Mouse (Mus musculus) embryonic facial prominence, embryonic 13.5 days (tissue): ENCODE data around the gene Noc2l. TPM values are rescaled to one million over a fixed set of nuclear protein-coding genes. Genes with fewer than 3 reads are reported as not detected.

Experiments
- ATAC-seq: fragments of 200-750 bp; cut with Nextera tagmentation; 2 replicates; pipeline ENCODE4 v1.8.0; 2017; ENCODE audit warnings: low read depth; ENCODE audit not compliant: insufficient number of reproducible peaks, insufficient read depth, low FRiP score, low TSS enrichment
- H3K27ac ChIP-seq: fragments of 300-500 bp; sonication (generic); 2 replicates; pipeline ENCODE4 v1.5.1; 2015; ENCODE audit warnings: moderate library complexity, mild to moderate bottlenecking, inconsistent platforms
- H3K27me3 ChIP-seq: fragments of 300-500 bp; sonication (generic); 2 replicates; pipeline ENCODE4 v1.6.1; 2015; ENCODE audit warnings: mild to moderate bottlenecking, inconsistent platforms
- H3K36me3 ChIP-seq: fragments of 300-500 bp; sonication (generic); 2 replicates; pipeline ENCODE4 v1.6.1; 2015; ENCODE audit warnings: mild to moderate bottlenecking, inconsistent platforms
- H3K4me1 ChIP-seq: fragments of 300-500 bp; sonication (generic); 2 replicates; pipeline ENCODE4 v1.6.1; 2015; ENCODE audit warnings: inconsistent platforms
- H3K4me2 ChIP-seq: fragments of 300-500 bp; sonication (generic); 2 replicates; pipeline ENCODE4 v1.6.1; 2015; ENCODE audit warnings: moderate library complexity, mild to moderate bottlenecking, inconsistent platforms
- H3K4me3 ChIP-seq: fragments of 300-500 bp; sonication (generic); 2 replicates; pipeline ENCODE4 v1.5.1; 2015; ENCODE audit warnings: mild to moderate bottlenecking, inconsistent platforms
- H3K9ac ChIP-seq: fragments of 300-500 bp; sonication (generic); 2 replicates; pipeline ENCODE4 v1.6.1; 2015; ENCODE audit warnings: mild to moderate bottlenecking, inconsistent platforms
- H3K9me3 ChIP-seq: fragments of 300-500 bp; sonication (generic); 2 replicates; pipeline ENCODE4 v1.6.1; 2016; ENCODE audit warnings: inconsistent platforms
- WGBS: fragments of 180-500 bp; shearing (Covaris S2); methylation state at CpG from one replicate; pipeline ENCODE4 v1.1.7; 2015; ENCODE audit warnings: mixed read lengths; 5-methylcytosine and 5-hydroxymethylcytosine counted together
- polyA plus RNA-seq: library from polyadenylated mRNA; unstranded; fragments of >200 nt; fragmentation: Nextera tagmentation; extraction: Ambion mirVana; gene quantifications from 2 replicates; pipeline ENCODE4 v1.2.1, GENCODE M21; 2015

The Noc2l gene
- polyA plus RNA-seq, result 77.8 and 86.3 TPM in 2 replicates

GRCm38 (mm10) chr4:156235808-156236533 lies at the start of gene Noc2l:
Gene Noc2l (plus strand): TSS chr4:156236010.
- no peaks in the 10 kb centered on the region for H3K9me3 ChIP-seq
- H3K4me3 ChIP-seq, result peak within 1 kb of the TSS; percentile 88
- ATAC-seq, result peak; percentile 77
- H3K9ac ChIP-seq, result peak within 1 kb of the TSS; percentile 88
- WGBS, result under 1% methylated on average over 90 of the region's 90 CpGs
- H3K27me3 ChIP-seq, result no peaks in the 10 kb centered on the region
- peaks cover 18% of the 10 kb centered on the region for H3K4me1 ChIP-seq
- H3K27ac ChIP-seq, result peak within 1 kb of the TSS; percentile 91
- peaks cover 58% of the 10 kb centered on the region for H3K36me3 ChIP-seq
- H3K4me2 ChIP-seq, result peak within 1 kb of the TSS; percentile 95

- H3K4me2 ChIP-seq, result peak overlapping the region; percentile 31; the same call in 1 of the 2 replicates
- peaks cover 87% of the 10 kb centered on the region for H3K4me1 ChIP-seq
- 36% methylated on average over 5 of the region's 5 CpGs for WGBS
- H3K27ac ChIP-seq, result peak overlapping the region; percentile 75
- H3K9ac ChIP-seq, result peak overlapping the region; percentile 41; the same call in 1 of the 2 replicates
- H3K27me3 ChIP-seq, result no peaks in the 10 kb centered on the region
- no peak for ATAC-seq
- H3K4me3 ChIP-seq, result no peak overlapping the region
- peaks cover 64% of the 10 kb centered on the region for H3K36me3 ChIP-seq
- H3K9me3 ChIP-seq, result no peaks in the 10 kb centered on the region
Measured at GRCm38 (mm10) chr4:156188162-156188810, 47.5 kb upstream of the Noc2l start.

GRCm38 (mm10) chr4:156188811-156189323 lies 46.9 kb upstream of the Noc2l start:
- H3K27me3 ChIP-seq, result no peaks in the 10 kb centered on the region
- no peaks in the 10 kb centered on the region for H3K9me3 ChIP-seq
- H3K4me3 ChIP-seq, result no peak overlapping the region
- ATAC-seq, result 0 out of 2 replicates have a peak, but pooled peaks have one; percentile 27
- H3K9ac ChIP-seq, result peak overlapping the region; percentile 41; the same call in 1 of the 2 replicates
- peaks cover 92% of the 10 kb centered on the region for H3K4me1 ChIP-seq
- peak overlapping the region; percentile 31 for H3K4me2 ChIP-seq
- H3K27ac ChIP-seq, result peak overlapping the region; percentile 75
- 13% methylated on average over 6 of the region's 6 CpGs for WGBS
- H3K36me3 ChIP-seq, result peaks cover 63% of the 10 kb centered on the region

- 42% methylated on average over 8 of the region's 8 CpGs for WGBS
- H3K9ac ChIP-seq, result 0 out of 2 replicates have a peak overlapping the region, but pooled peaks have one; percentile 36
Measured at GRCm38 (mm10) chr4:156192421-156193199, 43.2 kb upstream of the Noc2l start.

DNA sequence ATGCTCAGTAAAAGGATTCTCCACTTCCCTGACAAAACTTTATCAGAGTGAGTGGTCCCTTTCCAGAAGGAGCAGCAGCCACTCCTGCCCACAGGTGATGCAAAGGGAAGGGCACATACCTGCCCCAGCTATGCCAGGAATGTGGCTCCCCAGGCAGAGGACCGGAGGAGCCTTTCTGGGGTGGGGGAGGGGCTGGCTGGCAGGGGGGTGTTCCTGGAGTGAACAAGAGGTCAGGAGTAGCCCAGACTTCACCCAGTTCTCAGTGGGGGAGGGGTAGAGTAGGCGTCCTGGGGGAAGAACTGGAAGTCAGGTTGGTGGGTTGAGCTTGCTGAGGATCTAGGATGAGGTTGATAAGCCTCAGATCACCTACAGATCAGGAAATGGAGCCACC lies 42.6 kb upstream of the Noc2l start:
- 17% methylated on average over 2 of the region's 2 CpGs for WGBS
- peak overlapping the region; percentile 75 for H3K27ac ChIP-seq

More at GRCm38 (mm10) chr4:156192421-156193199, 43.2 kb upstream of the Noc2l start:
- no peaks in the 10 kb centered on the region for H3K27me3 ChIP-seq
- H3K4me3 ChIP-seq, result no peak overlapping the region
- peaks cover 86% of the 10 kb centered on the region for H3K4me1 ChIP-seq
- no peak for ATAC-seq
- no peaks in the 10 kb centered on the region for H3K9me3 ChIP-seq
- H3K4me2 ChIP-seq, result peak overlapping the region; percentile 96
- peaks cover 53% of the 10 kb centered on the region for H3K36me3 ChIP-seq
- H3K27ac ChIP-seq, result peak overlapping the region; percentile 75

DNA sequence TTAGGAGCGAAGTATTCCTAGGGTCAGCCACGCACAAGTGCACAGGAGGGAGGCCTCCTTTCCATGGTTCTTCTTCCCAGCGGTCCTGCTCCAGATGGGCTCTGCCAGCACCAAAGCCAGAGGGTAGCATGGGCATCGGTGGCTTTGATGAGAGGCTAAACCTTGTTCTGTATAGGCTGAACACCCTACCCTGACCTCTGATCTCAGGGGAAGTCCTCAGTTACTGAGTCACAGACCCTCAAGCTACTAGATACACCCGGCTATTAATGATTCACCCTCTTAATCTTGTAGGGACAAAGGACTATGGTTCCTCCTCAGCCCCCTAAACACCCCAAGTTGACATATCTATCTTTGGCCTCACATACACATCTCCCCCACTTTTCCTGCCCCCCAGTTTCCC lies 41.9 kb upstream of the Noc2l start:
- Histone ChIP-seq H3K4me1 (peaks cover 76% of the 10 kb centered on the region), H3K36me3 (peaks cover 51% of the 10 kb centered on the region), H3K4me2 (peak overlapping the region; percentile 96), H3K9ac (no peak overlapping the region), H3K9me3 (no peaks in the 10 kb centered on the region), H3K27me3 (no peaks in the 10 kb centered on the region), H3K27ac (peak overlapping the region; percentile 75; the same call in 1 of the 2 replicates), H3K4me3 (no peak overlapping the region)
- WGBS, result 58% methylated on average over 5 of the region's 5 CpGs
- no peak for ATAC-seq

More for the DNA sequence above, 42.6 kb upstream of the Noc2l start:
- Histone ChIP-seq H3K36me3 (peaks cover 53% of the 10 kb centered on the region), H3K27me3 (no peaks in the 10 kb centered on the region), H3K4me3 (no peak overlapping the region), H3K9me3 (no peaks in the 10 kb centered on the region), H3K4me1 (peaks cover 83% of the 10 kb centered on the region), H3K9ac (peak overlapping the region; percentile 36; the same call in 1 of the 2 replicates), H3K4me2 (peak overlapping the region; percentile 96)
- ATAC-seq, result no peak

- no peaks in the 10 kb centered on the region for H3K9me3 ChIP-seq
- H3K9ac ChIP-seq, result no peak overlapping the region
- peaks cover 50% of the 10 kb centered on the region for H3K36me3 ChIP-seq
- ATAC-seq, result no peak
- peak overlapping the region; percentile 96 for H3K4me2 ChIP-seq
- H3K27me3 ChIP-seq, result no peaks in the 10 kb centered on the region
- 35% methylated on average over 6 of the region's 6 CpGs for WGBS
- no peak overlapping the region for H3K27ac ChIP-seq
- H3K4me3 ChIP-seq, result no peak overlapping the region
- peaks cover 71% of the 10 kb centered on the region for H3K4me1 ChIP-seq
Measured at GRCm38 (mm10) chr4:156194346-156194745, 41.5 kb upstream of the Noc2l start.

DNA sequence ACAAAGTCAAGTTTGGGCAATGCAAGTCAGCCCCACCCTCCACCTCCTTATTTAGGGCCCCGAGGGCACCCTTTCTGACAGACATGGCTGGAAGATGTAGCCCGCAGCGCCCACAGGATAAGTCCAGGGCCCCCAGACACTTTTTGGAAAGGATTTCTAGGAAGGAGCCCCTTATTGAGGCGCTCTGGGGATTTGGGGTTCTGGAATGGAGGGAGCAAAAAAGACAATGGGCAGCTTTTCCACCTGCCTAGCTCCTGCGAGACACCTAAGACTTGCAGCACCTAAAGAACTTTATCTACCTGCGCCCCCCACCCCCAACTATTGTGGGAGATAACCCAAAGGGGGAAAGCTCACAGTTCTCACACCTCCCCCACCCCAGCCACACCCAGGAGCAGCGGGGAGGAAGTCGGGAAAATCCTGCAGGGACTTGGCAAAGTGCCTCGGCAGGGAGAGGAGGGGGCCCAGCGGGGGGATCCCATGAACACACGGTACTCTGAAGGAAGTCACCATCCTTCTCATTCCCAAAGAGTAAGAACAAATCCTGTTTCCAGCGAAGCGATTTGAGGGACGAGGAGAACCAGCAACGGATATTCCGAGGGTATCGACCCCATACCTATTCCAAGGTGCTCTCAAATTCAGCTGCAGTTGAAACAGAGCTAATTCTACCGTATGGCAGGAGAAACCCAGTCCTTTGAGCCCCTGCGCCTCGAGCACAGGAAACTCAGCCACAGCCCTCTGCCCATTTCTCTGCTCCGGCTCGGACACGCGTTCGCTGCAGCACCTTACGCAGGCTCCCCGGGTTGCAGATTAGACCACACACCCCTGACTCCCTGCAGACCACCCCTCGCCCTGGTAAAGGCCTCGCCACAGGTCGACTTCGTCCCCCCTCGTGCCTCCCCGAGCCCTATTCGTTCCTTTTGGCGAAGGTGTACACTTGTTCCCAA lies 39.6 kb upstream of the Noc2l start:
- Histone ChIP-seq H3K27me3 (no peaks in the 10 kb centered on the region), H3K4me1 (peaks cover 57% of the 10 kb centered on the region), H3K9ac (peak overlapping the region; percentile 90), H3K4me2 (peak overlapping the region; percentile 96), H3K4me3 (peak overlapping the region; percentile 92), H3K36me3 (peaks cover 35% of the 10 kb centered on the region), H3K9me3 (no peaks in the 10 kb centered on the region), H3K27ac (peak overlapping the region; percentile 80)
- no peak for ATAC-seq
- WGBS, result 4% methylated on average over 35 of the region's 35 CpGs

DNA sequence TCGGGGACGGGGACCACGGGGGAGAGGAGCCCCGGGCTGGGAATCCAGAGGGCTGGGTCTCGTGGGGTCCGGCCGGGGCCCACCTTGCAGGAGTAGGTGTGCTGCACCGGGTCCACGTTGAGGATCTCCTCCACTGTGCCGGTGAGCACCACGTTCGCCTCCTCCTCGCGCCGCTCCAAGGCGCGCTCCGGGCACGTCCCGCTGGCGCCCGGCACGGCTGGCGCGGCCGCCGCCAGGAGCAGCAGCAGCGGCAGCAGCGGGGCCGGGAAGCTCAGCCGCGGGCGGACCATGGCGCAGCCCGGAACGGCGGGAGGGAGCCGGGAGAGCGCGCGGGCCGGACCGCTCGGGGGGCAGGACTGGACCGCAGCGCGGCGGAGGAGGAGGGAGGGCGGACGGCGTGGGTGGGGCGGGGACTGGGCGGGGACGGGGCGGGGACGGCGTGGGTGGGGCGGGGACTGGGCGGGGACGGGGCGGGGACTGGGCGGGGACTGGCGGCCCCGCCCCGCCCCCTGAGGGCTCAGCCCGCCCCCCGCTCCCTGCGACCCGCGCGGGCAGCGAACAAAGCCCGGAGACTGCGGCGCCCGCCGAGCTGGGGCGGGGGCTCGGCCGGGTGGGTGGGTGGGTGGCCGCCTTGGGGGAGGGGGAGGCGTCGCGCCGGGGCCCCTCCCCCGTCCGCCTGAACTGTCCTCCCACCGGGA lies 38.5 kb upstream of the Noc2l start, which contains the start of gene Agrn:
Gene Agrn, minus strand, starts transcription at position 358 of the 698 bp plus-strand sequence.
- ATAC-seq, result peak; percentile 79
- H3K27ac ChIP-seq, result peak within 1 kb of the TSS; percentile 92
- H3K36me3 ChIP-seq, result peaks cover 26% of the 10 kb centered on the region
- WGBS, result 0% methylated on average over 28 of the region's 88 CpGs
- H3K4me1 ChIP-seq, result peaks cover 47% of the 10 kb centered on the region
- peak within 1 kb of the TSS; percentile 90 for H3K9ac ChIP-seq
- H3K9me3 ChIP-seq, result no peaks in the 10 kb centered on the region
- peak within 1 kb of the TSS; percentile 96 for H3K4me2 ChIP-seq
- peaks cover 3% of the 10 kb centered on the region for H3K27me3 ChIP-seq
- H3K4me3 ChIP-seq, result peak within 1 kb of the TSS; percentile 92

DNA sequence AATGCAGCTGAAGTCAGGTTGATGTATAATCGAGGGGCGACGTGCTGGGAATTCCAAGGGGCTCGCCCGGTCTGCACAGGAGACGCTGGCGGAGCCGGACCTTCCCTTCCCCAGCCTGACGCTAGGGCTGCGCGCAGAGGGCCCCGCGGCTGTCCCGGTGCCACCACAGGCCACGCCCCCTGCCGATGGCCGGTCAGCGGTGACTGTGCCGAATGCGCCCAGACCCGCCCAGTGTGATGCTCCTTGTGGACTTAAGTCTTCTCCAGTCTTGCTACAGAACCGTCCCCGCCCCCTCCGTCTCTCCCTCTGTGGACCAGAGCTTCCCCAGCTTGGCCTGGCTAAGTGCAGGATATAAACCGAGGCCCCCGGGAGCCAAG lies 38.0 kb upstream of the Noc2l start:
- Histone ChIP-seq H3K27ac (peak overlapping the region; percentile 92), H3K4me3 (peak overlapping the region; percentile 92), H3K27me3 (peaks cover 9% of the 10 kb centered on the region), H3K36me3 (peaks cover 20% of the 10 kb centered on the region), H3K9ac (peak overlapping the region; percentile 76), H3K4me2 (peak overlapping the region; percentile 80), H3K4me1 (peaks cover 47% of the 10 kb centered on the region), H3K9me3 (no peaks in the 10 kb centered on the region)
- WGBS, result under 1% methylated on average over 26 of the region's 26 CpGs
- peak; percentile 81 for ATAC-seq
